Mouse (Mus musculus): ENCODE measurements around the gene Glt6d1. TPM values are rescaled to one million over a fixed set of nuclear protein-coding genes. Genes with fewer than 3 reads are reported as not detected.

Gene Glt6d1
- not detected for polyA plus RNA-seq (2017; shearing (Covaris generic))

DNA sequence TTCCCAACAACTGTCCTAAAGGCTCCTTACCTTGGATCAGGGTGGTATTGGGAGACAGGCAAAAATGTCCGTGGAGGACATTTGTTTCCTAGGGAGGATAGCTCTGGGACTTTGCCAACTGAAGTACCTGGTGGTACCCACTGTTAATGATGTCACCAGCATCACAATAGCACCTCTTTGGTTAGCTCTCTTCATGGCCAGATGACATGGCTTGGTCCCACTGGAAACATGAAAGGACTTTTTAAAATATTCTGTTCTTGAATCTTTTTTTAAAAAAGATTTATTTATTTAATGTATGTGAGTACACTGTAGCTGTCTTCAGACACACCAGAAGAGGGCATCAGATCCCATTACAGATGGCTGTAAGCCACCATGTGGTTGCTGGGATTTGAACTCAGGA, at the start of gene Glt6d1:
TSS of gene Glt6d1 (minus strand) at position 101 of the 400 bp plus-strand sequence.

DNA sequence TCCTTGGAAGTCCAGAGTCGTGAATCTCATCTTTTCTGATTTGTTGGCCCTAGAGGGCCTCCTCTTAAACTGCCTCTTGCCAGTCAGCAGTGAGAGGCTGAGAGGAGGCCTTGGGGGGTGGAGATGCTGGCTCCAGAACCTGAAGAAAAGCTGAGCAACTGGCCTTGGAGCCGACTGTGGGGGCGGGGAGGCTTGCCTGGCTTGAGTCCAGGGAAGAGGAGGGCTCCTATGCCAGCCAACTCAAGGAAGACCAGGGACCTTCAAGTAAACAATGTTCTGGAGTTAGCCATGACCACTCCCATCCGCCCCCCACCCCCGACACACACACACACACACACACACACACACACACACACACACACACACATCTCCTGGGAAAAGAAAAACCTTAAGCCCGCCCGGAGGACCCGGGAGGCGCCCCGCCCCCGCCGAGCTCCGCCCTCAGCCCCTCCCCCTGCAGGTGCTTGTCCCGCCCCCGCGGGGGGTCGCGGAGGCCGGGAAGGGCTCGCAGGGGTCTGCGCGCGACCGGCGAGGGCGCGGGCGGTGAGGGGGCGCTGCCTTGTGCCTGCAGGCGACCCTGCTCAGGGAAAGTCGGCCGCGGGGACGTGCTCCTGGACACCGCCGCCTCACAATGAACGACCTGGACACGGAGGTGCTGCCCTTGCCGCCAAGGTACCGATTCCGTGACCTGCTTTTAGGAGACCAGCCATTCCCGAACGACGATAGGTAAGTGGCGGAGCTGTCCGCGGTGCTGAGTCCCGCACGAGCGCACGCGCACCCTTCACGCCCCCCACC, 47.9 kb upstream of the Glt6d1 start, which contains the start of gene Kcnt1:
TSS of gene Kcnt1 (plus strand) at position 398 of the 795 bp plus-strand sequence.

DNA sequence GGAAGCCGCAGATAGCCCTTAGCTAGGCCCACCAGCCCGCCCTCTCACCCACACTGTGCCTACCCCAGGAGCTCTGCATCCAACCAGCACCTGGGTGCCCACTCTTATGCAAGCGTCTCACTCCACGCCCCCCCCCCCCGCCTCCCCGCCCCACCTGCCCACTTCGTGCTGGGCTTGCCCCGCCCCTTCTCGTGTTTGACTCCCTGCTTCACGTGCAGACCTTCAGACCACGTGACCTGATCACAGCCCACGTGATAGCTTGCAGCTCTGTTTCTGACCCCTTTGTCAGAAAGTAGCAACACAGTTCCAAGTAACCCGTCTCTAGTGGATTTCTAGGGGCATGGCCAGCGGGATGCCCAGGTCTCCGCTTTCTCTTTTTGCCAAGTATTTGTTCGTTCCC, 31.6 kb upstream of the Glt6d1 start, which contains the start of gene Sohlh1:
TSS of gene Sohlh1 (minus strand) at position 23 of the 400 bp plus-strand sequence.

DNA sequence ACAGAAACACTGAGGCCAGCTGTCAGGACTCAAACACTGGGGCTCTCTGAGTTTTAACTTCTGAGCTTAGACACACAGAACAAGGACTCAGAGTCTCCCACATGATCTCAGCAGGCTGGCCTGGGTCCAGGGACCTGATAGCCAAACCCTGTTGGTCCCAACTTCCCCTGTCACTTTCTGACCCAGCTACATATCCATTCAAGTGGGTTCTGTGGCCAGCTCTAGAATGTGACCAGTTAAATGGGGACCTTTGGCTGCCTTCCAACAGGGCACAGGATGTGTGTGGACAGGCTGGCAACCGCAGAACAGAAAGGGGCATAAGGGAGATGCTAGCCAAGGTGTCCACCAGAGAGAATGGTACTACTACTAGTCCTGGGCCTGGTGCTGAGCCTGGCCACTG, 7.2 kb upstream of the Glt6d1 start, which contains the start of gene Lcn9:
TSS of gene Lcn9 (plus strand) at position 348 of the 400 bp plus-strand sequence.

DNA sequence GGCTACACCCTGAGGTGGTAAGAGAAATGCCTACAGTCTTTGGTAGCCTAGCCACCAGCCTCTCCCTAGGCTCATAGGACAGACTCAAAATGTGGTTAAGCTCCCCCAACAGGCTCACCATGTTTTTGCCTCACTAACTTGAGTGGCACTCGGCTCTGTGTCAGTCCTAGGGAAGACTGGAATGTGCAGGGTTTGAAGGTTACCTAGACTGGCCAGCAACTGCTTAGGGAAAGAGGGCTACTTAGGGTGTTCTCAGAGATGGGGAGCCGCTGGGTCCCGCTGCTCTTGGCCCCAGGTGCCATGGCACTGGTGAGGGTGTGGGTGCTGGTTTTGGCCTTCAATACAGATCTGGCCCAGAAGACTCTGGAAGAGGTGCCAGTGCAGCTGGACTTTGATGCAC, 33.7 kb downstream of the Glt6d1 start, which contains the start of gene Gm13539:
TSS of gene Gm13539 (plus strand) at position 301 of the 400 bp plus-strand sequence.

DNA sequence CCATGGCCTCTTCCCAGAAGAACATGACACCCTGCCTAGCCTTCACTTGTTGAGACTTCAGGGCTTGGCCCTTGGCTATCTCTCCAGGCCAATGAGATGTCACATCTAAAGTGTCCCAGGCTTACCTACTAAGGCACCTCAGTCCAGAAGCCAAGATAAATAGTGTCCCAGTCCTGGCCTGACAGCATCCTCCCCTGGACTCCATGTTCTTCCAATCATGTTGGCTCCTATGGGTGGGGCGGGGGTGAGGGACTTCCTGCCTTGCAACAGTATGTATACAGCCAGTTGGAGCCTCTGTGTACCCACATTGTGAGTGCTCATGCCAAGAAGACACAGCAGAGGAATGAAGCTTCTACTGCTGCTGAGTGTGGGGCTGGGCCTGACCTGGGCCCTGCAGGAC, 38.9 kb downstream of the Glt6d1 start, which contains the start of gene Lcn11:
TSS of gene Lcn11 (plus strand) at position 301 of the 400 bp plus-strand sequence.

DNA sequence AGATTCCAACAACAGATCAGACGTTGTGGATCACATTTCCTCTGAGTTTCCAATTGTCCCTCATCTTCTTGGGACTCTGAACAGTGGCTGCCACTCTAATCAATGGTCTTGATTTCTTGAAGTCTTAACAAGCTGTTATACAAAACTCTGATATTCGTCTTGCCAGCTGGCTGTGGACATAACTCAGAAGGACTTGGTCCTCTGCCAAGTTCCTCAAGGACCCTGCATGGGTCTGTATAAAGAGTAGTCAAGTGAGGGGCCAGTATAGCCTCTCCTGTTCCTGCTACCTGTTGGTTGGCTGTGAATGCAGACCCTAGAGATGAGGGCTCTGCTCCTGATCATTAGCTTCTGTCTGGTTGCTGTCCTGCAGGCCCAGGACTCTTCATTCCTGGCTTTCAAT, 50.4 kb downstream of the Glt6d1 start, which contains the start of gene Lcn3:
TSS of gene Lcn3 (plus strand) at position 301 of the 400 bp plus-strand sequence.

Other genes with a start within 250 kb of the Glt6d1 start
- 1.6 TPM for gene Mamdc4, start 241.0 kb downstream of the Glt6d1 start, polyA plus RNA-seq (2017; shearing (Covaris generic))
- 62.9 TPM for gene Phpt1, start 240.6 kb downstream of the Glt6d1 start, polyA plus RNA-seq (2017; shearing (Covaris generic))
- 0.42 TPM for gene Ajm1, start 234.1 kb downstream of the Glt6d1 start, polyA plus RNA-seq (2017; shearing (Covaris generic))
- 7.5 TPM for gene Rabl6, start 207.3 kb downstream of the Glt6d1 start, polyA plus RNA-seq (2017; shearing (Covaris generic))
- not detected for gene Ccdc183, start 198.2 kb downstream of the Glt6d1 start, polyA plus RNA-seq (2017; shearing (Covaris generic))
- gene Tmem141, start 193.8 kb downstream of the Glt6d1 start, polyA plus RNA-seq (2017; shearing (Covaris generic)) = 1.5 TPM
- 6.2 TPM for gene Fcna, start 187.8 kb downstream of the Glt6d1 start, polyA plus RNA-seq (2017; shearing (Covaris generic))
- gene Lcn8, start 162.7 kb downstream of the Glt6d1 start, polyA plus RNA-seq (2017; shearing (Covaris generic)) = not detected
- gene Lcn5, start 157.9 kb downstream of the Glt6d1 start, polyA plus RNA-seq (2017; shearing (Covaris generic)) = not detected
- gene Lcn6, start 139.1 kb downstream of the Glt6d1 start, polyA plus RNA-seq (2017; shearing (Covaris generic)) = not detected
- gene Lcn10, start 133.1 kb downstream of the Glt6d1 start, polyA plus RNA-seq (2017; shearing (Covaris generic)) = not detected
- gene Obp2a, start 115.8 kb downstream of the Glt6d1 start, polyA plus RNA-seq (2017; shearing (Covaris generic)) = 1.1 TPM
- 166 TPM for gene Bmyc, start 109.1 kb downstream of the Glt6d1 start, polyA plus RNA-seq (2017; shearing (Covaris generic))
- gene Obp2b, start 78.8 kb downstream of the Glt6d1 start, polyA plus RNA-seq (2017; shearing (Covaris generic)) = not detected
- gene Lcn3, start 50.3 kb downstream of the Glt6d1 start, polyA plus RNA-seq (2017; shearing (Covaris generic)) = not detected
- not detected for gene Lcn11, start 38.8 kb downstream of the Glt6d1 start, polyA plus RNA-seq (2017; shearing (Covaris generic))
- gene Gm13539, start 33.6 kb downstream of the Glt6d1 start, polyA plus RNA-seq (2017; shearing (Covaris generic)) = not detected
- gene Lcn9, start 7.3 kb upstream of the Glt6d1 start, polyA plus RNA-seq (2017; shearing (Covaris generic)) = not detected
- 0.35 TPM for gene Sohlh1, start 31.4 kb upstream of the Glt6d1 start, polyA plus RNA-seq (2017; shearing (Covaris generic))
- gene Kcnt1, start 47.9 kb upstream of the Glt6d1 start, polyA plus RNA-seq (2017; shearing (Covaris generic)) = 0.26 TPM
- 6.0 TPM for gene Camsap1, start 167.4 kb upstream of the Glt6d1 start, polyA plus RNA-seq (2017; shearing (Covaris generic))
- 27.4 TPM for gene Ubac1, start 205.9 kb upstream of the Glt6d1 start, polyA plus RNA-seq (2017; shearing (Covaris generic))